Mouse (Mus musculus): ENCODE data around the gene Trpv1.

- TF ChIP-seq CTCF (IDR thresholded peaks at IDR 0.05 in 2 of 3, conservative IDR thresholded peaks at IDR 0.05 in 1 of 3; ENCODE audit: control insufficient read depth in 1 of 3, insufficient read depth in 1 of 3, low read depth in 2 of 3, low read length in 3 of 3, poor library complexity in 1 of 3, severe bottlenecking in 1 of 3) (no peak), GATA1 (IDR thresholded peaks at IDR 0.05; ENCODE audit: low read depth, low read length) (no peak), MAFK (IDR thresholded peaks at IDR 0.05; ENCODE audit: borderline replicate concordance, low read depth, low read length) (no peak), POLR2A (IDR thresholded peaks at IDR 0.05; ENCODE audit: control insufficient read depth in 1 of 2, insufficient read depth in 1 of 2, low read depth in 1 of 2, low read length in 2 of 2, poor library complexity in 1 of 2) (no peak), MAZ (IDR thresholded peaks at IDR 0.05; ENCODE audit: low read depth, low read length) (no peak), JUND (IDR thresholded peaks at IDR 0.05; ENCODE audit: low read depth, low read length) (no peak), EP300 (IDR thresholded peaks at IDR 0.05; ENCODE audit: low read depth in 1 of 2, low read length in 2 of 2) (no peak), RAD21 (IDR thresholded peaks at IDR 0.05; ENCODE audit: low read depth, low read length) (no peak), ELF1 (IDR thresholded peaks at IDR 0.05; ENCODE audit: low read depth, low read length) (no peak), POLR2AphosphoS2 (IDR thresholded peaks at IDR 0.05; ENCODE audit: low read length) (no peak), TCF12 (IDR thresholded peaks at IDR 0.05; ENCODE audit: low read depth, low read length) (no peak), ZNF384 (IDR thresholded peaks at IDR 0.05; ENCODE audit: low read depth, low read length) (no peak), MEF2A (IDR thresholded peaks at IDR 0.05; ENCODE audit: extremely low read depth, insufficient replicate concordance, low read depth, low read length, poor library complexity, severe bottlenecking) (no peak)
Measured at GRCm38 (mm10) chr11:73225856-73226255, 8.2 kb upstream of the Trpv1 start.

Measured in MEL (cell line).